Mouse (Mus musculus) testis, postnatal 14 days (tissue): ENCODE measurements around the gene Rdh12.
A peak's percentile ranks its signal among the peaks of the same experiment; 100 is the strongest.
"Not testable (repeated sequence)": the region's sequence is repeated elsewhere in the genome, so short reads cannot be mapped to it uniquely, and the experiment has no call there.

Experiments used
- DNase-seq: peaks from one replicate; pipeline ENCODE4 v3.0.0; 2021; ENCODE audit warnings: low spot score

Gene Rdh12

GRCm38 (mm10) chr12:79208703-79209464, at the start of gene Rdh12:
Rdh12 (plus strand) TSS chr12:79208914.
- DNase-seq, result no peak

GRCm38 (mm10) chr12:79162876-79163275, 45.8 kb upstream of the Rdh12 start:
- DNase-seq, result no peak

GRCm38 (mm10) chr12:79169173-79169572, 39.5 kb upstream of the Rdh12 start:
- DNase-seq, result no peak

GRCm38 (mm10) chr12:79170421-79170820, 38.3 kb upstream of the Rdh12 start:
- no peak for DNase-seq

- DNase-seq, result peak; percentile 14
Observed at GRCm38 (mm10) chr12:79171269-79171995, 37.3 kb upstream of the Rdh12 start.

GRCm38 (mm10) chr12:79172019-79172941, 36.4 kb upstream of the Rdh12 start, which contains the start of gene Vti1b:
Vti1b (minus strand) TSS chr12:79172667.
- DNase-seq, result peak; percentile 92

GRCm38 (mm10) chr12:79173721-79174120, 35.0 kb upstream of the Rdh12 start:
- DNase-seq, result no peak

- no peak for DNase-seq
Observed at GRCm38 (mm10) chr12:79175998-79176397, 32.7 kb upstream of the Rdh12 start.

GRCm38 (mm10) chr12:79185160-79185559, 23.6 kb upstream of the Rdh12 start:
- DNase-seq, result not testable (repeated sequence)

GRCm38 (mm10) chr12:79190931-79191673, 17.6 kb upstream of the Rdh12 start:
- peak; percentile 62 for DNase-seq

GRCm38 (mm10) chr12:79191701-79192100, 17.0 kb upstream of the Rdh12 start:
- DNase-seq, result peak; percentile 77

- DNase-seq, result no peak
Observed at GRCm38 (mm10) chr12:79192193-79192592, 16.5 kb upstream of the Rdh12 start, which contains the start of gene Rdh11. Rdh11 (minus strand) TSS chr12:79192293.

- peak; percentile 41 for DNase-seq
Observed at GRCm38 (mm10) chr12:79193441-79193840, 15.3 kb upstream of the Rdh12 start.

- no peak for DNase-seq
Observed at GRCm38 (mm10) chr12:79197105-79197504, 11.6 kb upstream of the Rdh12 start.

GRCm38 (mm10) chr12:79201882-79202281, 6.8 kb upstream of the Rdh12 start:
- no peak for DNase-seq

- no peak for DNase-seq
Observed at GRCm38 (mm10) chr12:79211447-79211846, 2.7 kb downstream of the Rdh12 start.

GRCm38 (mm10) chr12:79217511-79217910, 8.8 kb downstream of the Rdh12 start:
- no peak for DNase-seq

- DNase-seq, result no peak
Observed at GRCm38 (mm10) chr12:79235485-79236080, 26.9 kb downstream of the Rdh12 start.

- DNase-seq, result no peak
Observed at GRCm38 (mm10) chr12:79241985-79242384, 33.3 kb downstream of the Rdh12 start.

- DNase-seq, result no peak
Observed at GRCm38 (mm10) chr12:79242921-79243320, 34.2 kb downstream of the Rdh12 start.

GRCm38 (mm10) chr12:79248110-79248509, 39.4 kb downstream of the Rdh12 start:
- no peak for DNase-seq
